Mouse (Mus musculus): Measurements from ENCODE around the gene Tenm4. TPM values are rescaled to one million over a fixed set of nuclear protein-coding genes. Genes with fewer than 3 reads are reported as not detected.
A peak's percentile ranks its signal among the peaks of the same experiment; 100 is the strongest.

Gene Tenm4
- polyA plus RNA-seq, 1 experiment from 2014 or later, result 22.1 TPM

GRCm38 (mm10) chr7:96806561-96806960, 635.5 kb downstream of the Tenm4 start:
- Histone ChIP-seq H3K36me3 (peaks cover 23% of the 10 kb centered on the region), H3K9me3 (no peaks in the 10 kb centered on the region), H3K4me1 (replicated peaks) (peaks cover 29% of the 10 kb centered on the region), H3K27me3 (ENCODE audit: insufficient read depth, poor library complexity, severe bottlenecking) (no peaks in the 10 kb centered on the region), H3K4me3 (no peak overlapping the region), H3K27ac (no peak overlapping the region)
- DNase-seq (ENCODE audit: low spot score), result no peak
- WGBS, result 73% methylated on average over 1 of the region's 1 CpGs

- no peaks in the 10 kb centered on the region for H3K9me3 ChIP-seq
- WGBS, result 65% methylated on average over 15 of the region's 15 CpGs
- H3K4me1 ChIP-seq (replicated peaks), result peaks cover 28% of the 10 kb centered on the region
- peaks cover 20% of the 10 kb centered on the region for H3K36me3 ChIP-seq
- H3K27ac ChIP-seq, result peak overlapping the region; percentile 72
- no peaks in the 10 kb centered on the region for H3K27me3 ChIP-seq (ENCODE audit: insufficient read depth, poor library complexity, severe bottlenecking)
- no peak for DNase-seq (ENCODE audit: low spot score)
- no peak overlapping the region for H3K4me3 ChIP-seq
Measured at GRCm38 (mm10) chr7:96807281-96808058, 636.4 kb downstream of the Tenm4 start.

GRCm38 (mm10) chr7:96808059-96808646, 637.1 kb downstream of the Tenm4 start:
- Histone ChIP-seq H3K4me3 (no peak overlapping the region), H3K4me1 (replicated peaks) (peaks cover 32% of the 10 kb centered on the region), H3K27me3 (ENCODE audit: insufficient read depth, poor library complexity, severe bottlenecking) (no peaks in the 10 kb centered on the region), H3K9me3 (no peaks in the 10 kb centered on the region), H3K36me3 (peaks cover 18% of the 10 kb centered on the region; the same call in 1 of the 2 replicates), H3K27ac (peak overlapping the region; percentile 72)
- DNase-seq (ENCODE audit: low spot score), result no peak
- 63% methylated on average over 7 of the region's 7 CpGs for WGBS

- DNase-seq (ENCODE audit: low spot score), result no peak
- Histone ChIP-seq H3K36me3 (peaks cover 6% of the 10 kb centered on the region; the same call in 1 of the 2 replicates), H3K9me3 (no peaks in the 10 kb centered on the region), H3K27ac (0 out of 2 replicates have a peak overlapping the region, but pooled peaks have one; percentile 13), H3K27me3 (ENCODE audit: insufficient read depth, poor library complexity, severe bottlenecking) (no peaks in the 10 kb centered on the region), H3K4me1 (replicated peaks) (peaks cover 40% of the 10 kb centered on the region), H3K4me3 (no peak overlapping the region)
- 94% methylated on average over 11 of the region's 11 CpGs for WGBS
Measured at GRCm38 (mm10) chr7:96811691-96812090, 640.6 kb downstream of the Tenm4 start.

GRCm38 (mm10) chr7:96813036-96813435, 642.0 kb downstream of the Tenm4 start:
- Histone ChIP-seq H3K27me3 (ENCODE audit: insufficient read depth, poor library complexity, severe bottlenecking) (no peaks in the 10 kb centered on the region), H3K36me3 (peaks cover 6% of the 10 kb centered on the region; the same call in 1 of the 2 replicates), H3K9me3 (no peaks in the 10 kb centered on the region), H3K27ac (0 out of 2 replicates have a peak overlapping the region, but pooled peaks have one; percentile 45), H3K4me3 (no peak overlapping the region), H3K4me1 (replicated peaks) (peaks cover 34% of the 10 kb centered on the region)
- WGBS, result 78% methylated on average over 5 of the region's 5 CpGs
- DNase-seq (ENCODE audit: low spot score), result no peak

- 0 out of 2 replicates have a peak overlapping the region, but pooled peaks have one; percentile 45 for H3K27ac ChIP-seq
- H3K27me3 ChIP-seq (ENCODE audit: insufficient read depth, poor library complexity, severe bottlenecking), result no peaks in the 10 kb centered on the region
- H3K9me3 ChIP-seq, result no peaks in the 10 kb centered on the region
- DNase-seq (ENCODE audit: low spot score), result peak; percentile 24
- peaks cover 30% of the 10 kb centered on the region for H3K4me1 ChIP-seq (replicated peaks)
- H3K36me3 ChIP-seq, result peaks cover 6% of the 10 kb centered on the region; the same call in 1 of the 2 replicates
- 74% methylated on average over 9 of the region's 9 CpGs for WGBS
- no peak overlapping the region for H3K4me3 ChIP-seq
Measured at GRCm38 (mm10) chr7:96813497-96814400, 642.7 kb downstream of the Tenm4 start.

- Histone ChIP-seq H3K27me3 (ENCODE audit: insufficient read depth, poor library complexity, severe bottlenecking) (no peaks in the 10 kb centered on the region), H3K27ac (no peak overlapping the region)
Measured at GRCm38 (mm10) chr7:96814581-96814980, 643.5 kb downstream of the Tenm4 start.

GRCm38 (mm10) chr7:96817030-96817674, 646.1 kb downstream of the Tenm4 start:
- 41% methylated on average over 6 of the region's 6 CpGs for WGBS
- Histone ChIP-seq H3K27me3 (ENCODE audit: insufficient read depth, poor library complexity, severe bottlenecking) (no peaks in the 10 kb centered on the region), H3K4me1 (replicated peaks) (peaks cover 46% of the 10 kb centered on the region), H3K36me3 (peaks cover 6% of the 10 kb centered on the region; the same call in 1 of the 2 replicates), H3K27ac (peak overlapping the region; percentile 76), H3K9me3 (no peaks in the 10 kb centered on the region), H3K4me3 (no peak overlapping the region)
- no peak for DNase-seq (ENCODE audit: low spot score)

More at GRCm38 (mm10) chr7:96814581-96814980, 643.5 kb downstream of the Tenm4 start:
- Histone ChIP-seq H3K4me1 (replicated peaks) (peaks cover 34% of the 10 kb centered on the region), H3K4me3 (no peak overlapping the region), H3K36me3 (peaks cover 6% of the 10 kb centered on the region; the same call in 1 of the 2 replicates), H3K9me3 (no peaks in the 10 kb centered on the region)
- DNase-seq (ENCODE audit: low spot score), result no peak

- Histone ChIP-seq H3K4me3 (no peak overlapping the region), H3K36me3 (0 out of 2 replicates have a peak, but pooled peaks cover 6% of the 10 kb centered on the region), H3K9me3 (no peaks in the 10 kb centered on the region), H3K27me3 (ENCODE audit: insufficient read depth, poor library complexity, severe bottlenecking) (no peaks in the 10 kb centered on the region), H3K27ac (no peak overlapping the region), H3K4me1 (replicated peaks) (peaks cover 40% of the 10 kb centered on the region)
- no peak for DNase-seq (ENCODE audit: low spot score)
- 96% methylated on average over 6 of the region's 6 CpGs for WGBS
Measured at GRCm38 (mm10) chr7:96818236-96818916, 647.3 kb downstream of the Tenm4 start.

- DNase-seq (ENCODE audit: low spot score), result no peak
- H3K27me3 ChIP-seq (ENCODE audit: insufficient read depth, poor library complexity, severe bottlenecking), result no peaks in the 10 kb centered on the region
- H3K9me3 ChIP-seq, result no peaks in the 10 kb centered on the region
- 75% methylated on average over 3 of the region's 3 CpGs for WGBS
- peaks cover 41% of the 10 kb centered on the region for H3K4me1 ChIP-seq (replicated peaks)
- no peak overlapping the region for H3K27ac ChIP-seq
- no peak overlapping the region for H3K4me3 ChIP-seq
- H3K36me3 ChIP-seq, result peaks cover 15% of the 10 kb centered on the region; the same call in 1 of the 2 replicates
Measured at GRCm38 (mm10) chr7:96819538-96819937, 648.5 kb downstream of the Tenm4 start.

GRCm38 (mm10) chr7:96820343-96820742, 649.3 kb downstream of the Tenm4 start:
- 36% methylated on average over 6 of the region's 6 CpGs for whole genome bisulfite sequencing

More at GRCm38 (mm10) chr7:96820343-96820742, 649.3 kb downstream of the Tenm4 start:
- Histone ChIP-seq H3K4me3 (no peak overlapping the region), H3K36me3 (peaks cover 20% of the 10 kb centered on the region; the same call in 1 of the 2 replicates), H3K9me3 (no peaks in the 10 kb centered on the region), H3K27ac (peak overlapping the region; percentile 8; the same call in 1 of the 2 replicates), H3K4me1 (replicated peaks) (peaks cover 39% of the 10 kb centered on the region), H3K27me3 (ENCODE audit: insufficient read depth, poor library complexity, severe bottlenecking) (no peaks in the 10 kb centered on the region)
- no peak for DNase-seq (ENCODE audit: low spot score)
